Mouse (Mus musculus): Measurements from ENCODE around the gene Gm3685.
"Not testable (repeated sequence)": the region's sequence is repeated elsewhere in the genome, so short reads cannot be mapped to it uniquely, and the experiment has no call there.

The Gm3685 gene

GRCm38 (mm10) chr14:7044870-7045269 is at the start of gene Gm3685:
Gene Gm3685, minus strand, starts transcription at chr14:7044970.
- not testable (repeated sequence) for DNase-seq (ENCODE audit: low spot score in 2 of 2)

GRCm38 (mm10) chr14:7026781-7027749 is 17.7 kb downstream of the Gm3685 start, which contains the start of gene Gm10406:
Gene Gm10406, minus strand, starts transcription at chr14:7027449.
- DNase-seq (ENCODE audit: low spot score in 2 of 2): peak in 1 of 2 experiments; percentile 15

GRCm38 (mm10) chr14:7026274-7026673 is 18.5 kb downstream of the Gm3685 start:
- DNase-seq (ENCODE audit: low spot score in 2 of 2): peak in 1 of 2 experiments; percentile 9

All from left cerebral cortex, adult 9 months (tissue).